Mouse (Mus musculus): ENCODE results near the gene Cd3eap.
A peak's percentile ranks its signal among the peaks of the same experiment; 100 is the strongest.

The Cd3eap gene

GRCm38 (mm10) chr7:19359299-19359891 is at the start of gene Cd3eap, which contains the start of gene Ppp1r13l:
Gene Cd3eap, minus strand, starts transcription at chr7:19359483.
Gene Ppp1r13l, plus strand, starts transcription at chr7:19359749.
- peak; percentile 95 for DNase-seq (ENCODE audit: low read depth)

DNA sequence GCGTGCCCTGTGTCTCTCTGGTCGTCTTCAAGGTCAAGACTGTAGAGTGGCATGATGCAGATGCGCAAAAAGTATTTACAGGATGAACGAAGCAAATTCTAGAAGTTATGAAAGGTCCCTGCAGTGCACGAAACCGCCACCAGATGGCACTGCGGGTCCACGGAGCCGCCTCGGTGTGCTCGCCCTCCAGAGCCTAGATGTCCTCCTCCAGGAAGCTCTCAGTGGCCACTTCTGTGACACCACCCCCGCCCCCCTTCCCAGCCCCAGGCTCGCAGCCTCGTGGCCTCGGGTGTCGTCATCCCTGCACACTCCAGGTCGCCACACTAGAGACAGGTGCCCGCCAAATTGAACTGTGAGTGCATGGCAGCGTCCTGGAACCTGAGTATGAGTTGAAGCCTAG is 46.1 kb upstream of the Cd3eap start:
- DNase-seq (ENCODE audit: low read depth): peak; percentile 92

- DNase-seq (ENCODE audit: low read depth): no peak
These were observed 45.2 kb upstream of the Cd3eap start, which contains the start of gene Ckm for GRCm38 (mm10) chr7:19404476-19404875. Gene Ckm, plus strand, starts transcription at chr7:19404776.

DNA sequence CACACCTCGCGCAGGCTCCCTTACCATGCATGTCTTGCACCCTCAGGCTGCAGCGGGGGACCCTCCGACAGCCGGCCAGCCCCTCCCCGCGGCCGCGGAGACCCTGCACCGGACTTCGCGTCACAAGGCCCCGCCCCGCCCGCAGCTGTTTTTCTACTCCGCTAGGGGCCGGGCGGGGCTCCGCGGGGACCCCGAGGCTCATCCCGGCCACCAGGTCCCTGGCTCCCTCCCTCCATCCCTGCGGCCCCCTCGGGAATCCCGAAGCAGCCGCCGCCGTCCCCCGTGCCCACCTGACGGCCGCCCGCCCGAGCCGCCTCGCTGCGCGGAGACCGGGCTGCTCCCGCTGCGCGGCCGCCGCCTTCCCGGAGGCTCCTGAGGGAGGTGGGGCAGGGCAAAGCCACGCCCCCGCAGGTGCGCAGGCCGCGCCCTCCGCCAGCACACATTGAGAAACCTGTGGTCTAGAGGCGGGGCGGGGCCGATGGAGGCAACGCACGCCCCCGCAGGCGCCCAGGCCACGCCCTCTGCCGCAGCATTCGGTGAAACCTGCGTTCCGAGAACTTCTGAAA is 44.5 kb upstream of the Cd3eap start, which contains the start of gene Klc3:
TSS of gene Klc3 (minus strand) at position 374 of the 566 bp plus-strand sequence.
- peak; percentile 92 for DNase-seq (ENCODE audit: low read depth)

DNA sequence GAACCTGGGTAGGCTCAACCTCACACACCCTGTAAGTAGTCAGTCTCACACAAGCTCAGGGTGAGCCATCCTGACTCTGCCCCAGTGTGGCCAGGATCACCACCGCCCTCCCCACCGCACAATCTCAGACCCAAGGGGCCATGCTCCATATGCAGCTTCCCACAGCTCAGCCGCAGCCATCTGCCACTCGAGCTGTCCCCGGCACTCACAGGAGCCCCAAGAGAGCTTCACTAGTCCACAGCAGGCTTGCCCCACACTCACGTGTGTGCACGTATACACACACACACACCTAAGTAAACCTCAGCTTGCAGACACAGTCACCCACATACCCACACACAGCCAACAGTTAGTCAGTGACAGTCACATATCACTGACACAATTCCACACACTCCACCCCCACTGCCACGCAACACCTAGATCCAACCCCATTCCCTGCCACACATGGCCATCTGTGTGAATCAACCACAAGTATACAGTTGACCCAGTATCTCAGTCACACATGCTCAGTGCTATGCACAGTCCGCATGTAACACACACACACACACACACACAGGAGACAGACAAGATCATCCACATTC is 43.3 kb upstream of the Cd3eap start:
- no peak for DNase-seq (ENCODE audit: low read depth)

GRCm38 (mm10) chr7:19400946-19401345 is 41.7 kb upstream of the Cd3eap start:
- DNase-seq (ENCODE audit: low read depth): peak; percentile 48

DNA sequence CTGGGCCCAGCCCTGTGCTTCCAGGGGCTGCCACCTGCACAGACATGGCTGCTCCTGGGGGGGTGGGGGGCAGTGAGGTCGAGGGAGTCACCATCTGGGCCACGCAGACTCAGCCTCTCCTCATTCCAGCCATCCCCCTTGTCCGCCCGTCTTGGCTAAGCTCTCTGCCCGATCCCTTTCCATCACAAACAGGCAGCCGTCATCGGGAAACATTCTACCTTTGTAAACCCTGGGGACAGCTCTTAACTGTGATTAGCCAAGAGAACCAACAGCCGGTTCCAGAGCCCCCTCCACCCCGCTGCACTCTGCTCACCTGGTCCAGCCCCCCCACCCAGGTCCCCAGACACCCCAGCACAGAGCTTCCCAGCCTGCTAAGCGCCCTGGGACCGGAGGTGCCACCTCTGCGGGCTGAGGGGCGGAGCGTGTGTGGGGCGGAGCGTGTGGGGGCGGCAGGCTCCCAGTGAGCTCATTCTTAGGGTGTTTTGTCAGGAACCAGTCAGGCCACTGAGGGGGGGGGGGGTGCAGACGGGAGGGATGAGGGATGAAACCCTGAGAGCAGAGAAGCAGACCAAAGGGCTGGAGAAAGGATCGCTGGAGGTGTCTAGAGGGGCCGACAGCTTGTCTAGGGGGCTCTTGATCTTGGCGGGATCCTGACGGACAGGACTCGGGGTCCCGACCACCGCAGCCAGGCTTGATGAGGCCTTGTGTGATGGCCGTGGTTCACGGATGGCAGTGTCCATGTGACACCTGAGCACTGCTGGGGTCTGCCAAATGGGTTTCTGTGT is 40.4 kb upstream of the Cd3eap start:
- peak; percentile 86 for DNase-seq (ENCODE audit: low read depth)

GRCm38 (mm10) chr7:19394484-19394883 is 35.2 kb upstream of the Cd3eap start:
- no peak for DNase-seq (ENCODE audit: low read depth)

DNA sequence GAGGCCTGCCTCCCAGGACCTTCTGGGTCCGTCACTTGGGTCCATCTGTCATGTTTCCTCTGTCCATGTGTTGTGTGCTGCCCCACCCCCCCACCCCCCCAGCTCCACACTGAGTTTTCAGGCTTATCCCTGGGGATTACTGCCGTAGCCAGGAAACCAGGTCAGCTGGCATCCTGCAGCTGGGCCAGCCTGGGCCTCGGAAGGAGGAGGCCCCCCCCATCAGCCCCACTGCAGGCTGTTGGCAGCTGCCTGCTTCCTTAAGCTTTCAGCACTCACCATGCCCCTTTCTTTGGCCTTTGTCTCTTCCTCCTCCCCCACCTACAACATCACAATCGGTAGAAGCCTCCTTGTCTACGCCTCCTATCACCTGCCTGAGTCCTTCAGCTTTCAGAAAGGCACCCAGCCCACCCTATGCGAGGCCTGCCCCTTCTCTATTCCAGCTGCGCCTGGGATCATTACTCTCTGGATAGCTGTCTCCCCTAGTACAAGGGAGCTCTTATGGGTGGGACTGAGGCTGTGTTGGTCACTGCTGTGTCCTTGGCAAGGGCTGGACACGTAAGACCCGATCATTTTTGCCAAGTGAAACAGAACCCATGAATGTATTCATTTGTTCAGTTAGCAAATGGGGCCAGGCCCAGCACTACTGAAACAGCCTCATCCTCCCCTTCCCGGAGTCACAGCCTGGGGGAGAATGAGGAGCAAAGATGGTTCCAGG is 29.6 kb upstream of the Cd3eap start:
- DNase-seq (ENCODE audit: low read depth): no peak

DNA sequence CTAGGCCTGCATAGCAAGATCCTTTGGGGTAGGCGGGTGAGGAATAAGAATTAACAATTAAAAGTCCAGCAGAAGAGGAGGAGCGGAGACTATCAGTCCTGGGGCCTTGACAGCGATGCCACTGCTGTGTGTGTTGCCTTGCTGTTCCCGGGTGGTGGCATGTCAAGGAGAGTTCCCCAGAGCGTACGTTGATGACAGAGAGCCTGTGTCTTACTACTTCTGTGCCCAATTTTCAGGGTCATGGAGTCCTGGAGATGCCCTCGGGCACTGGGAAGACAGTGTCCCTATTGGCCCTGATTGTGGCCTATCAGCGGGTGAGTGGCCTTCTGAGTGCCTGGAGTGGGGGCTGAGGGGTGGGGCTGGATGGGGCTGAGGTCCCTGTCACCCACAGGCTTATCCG is 24.4 kb upstream of the Cd3eap start:
- no peak for DNase-seq (ENCODE audit: low read depth)

GRCm38 (mm10) chr7:19382166-19382541 is 22.9 kb upstream of the Cd3eap start:
- no peak for DNase-seq (ENCODE audit: low read depth)

GRCm38 (mm10) chr7:19381377-19382165 is 22.3 kb upstream of the Cd3eap start, which contains the start of gene Ercc2:
Gene Ercc2, plus strand, starts transcription at chr7:19382010.
- DNase-seq (ENCODE audit: low read depth): peak; percentile 100

- DNase-seq (ENCODE audit: low read depth): no peak
These were observed 18.8 kb upstream of the Cd3eap start for GRCm38 (mm10) chr7:19378049-19378448.

GRCm38 (mm10) chr7:19376019-19376418 is 16.7 kb upstream of the Cd3eap start:
- DNase-seq (ENCODE audit: low read depth): no peak

DNA sequence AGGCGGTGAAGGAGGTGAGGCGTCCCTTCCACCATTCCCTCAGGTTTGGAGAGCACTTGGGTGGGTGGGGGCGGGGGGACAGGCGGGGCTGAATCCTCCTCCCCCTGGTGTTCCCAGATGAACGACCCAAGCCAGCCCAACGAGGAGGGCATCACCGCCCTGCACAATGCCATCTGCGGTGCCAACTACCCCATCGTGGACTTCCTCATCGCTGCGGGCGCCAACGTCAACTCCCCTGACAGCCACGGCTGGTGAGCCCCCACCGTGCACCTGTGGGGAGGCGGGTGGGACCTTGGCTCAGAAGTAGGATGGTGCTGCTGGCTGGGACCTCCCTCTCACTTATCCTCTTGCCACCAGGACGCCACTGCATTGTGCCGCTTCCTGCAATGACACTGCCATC is 16.1 kb upstream of the Cd3eap start:
- DNase-seq (ENCODE audit: low read depth): no peak

DNA sequence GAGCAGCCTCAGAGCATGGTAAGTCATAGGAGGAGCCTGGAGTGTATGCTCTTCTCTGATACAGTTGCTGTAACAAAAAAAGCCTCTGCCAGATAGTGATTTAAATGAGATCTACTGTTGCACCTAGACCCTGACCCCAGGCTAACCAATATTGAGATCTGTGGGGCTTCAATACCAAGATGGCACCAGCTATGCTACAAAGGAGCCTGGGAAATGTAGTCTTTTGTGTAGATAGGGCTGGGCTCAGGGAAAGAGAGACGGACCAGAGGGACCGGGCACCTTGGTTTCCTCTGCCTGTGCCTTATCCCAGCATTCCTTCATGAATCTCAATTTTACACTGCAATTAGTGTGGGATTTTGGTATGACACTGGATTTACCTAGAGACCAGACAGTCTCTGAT is 14.1 kb upstream of the Cd3eap start:
- DNase-seq (ENCODE audit: low read depth): no peak

- peak; percentile 74 for DNase-seq (ENCODE audit: low read depth)
These were observed 10.6 kb upstream of the Cd3eap start for GRCm38 (mm10) chr7:19369823-19370425.

GRCm38 (mm10) chr7:19368380-19368779 is 9.1 kb upstream of the Cd3eap start:
- DNase-seq (ENCODE audit: low read depth): no peak

GRCm38 (mm10) chr7:19365376-19365775 is 6.1 kb upstream of the Cd3eap start:
- DNase-seq (ENCODE audit: low read depth): no peak

GRCm38 (mm10) chr7:19363881-19364280 is 4.6 kb upstream of the Cd3eap start:
- DNase-seq (ENCODE audit: low read depth): peak; percentile 76

DNA sequence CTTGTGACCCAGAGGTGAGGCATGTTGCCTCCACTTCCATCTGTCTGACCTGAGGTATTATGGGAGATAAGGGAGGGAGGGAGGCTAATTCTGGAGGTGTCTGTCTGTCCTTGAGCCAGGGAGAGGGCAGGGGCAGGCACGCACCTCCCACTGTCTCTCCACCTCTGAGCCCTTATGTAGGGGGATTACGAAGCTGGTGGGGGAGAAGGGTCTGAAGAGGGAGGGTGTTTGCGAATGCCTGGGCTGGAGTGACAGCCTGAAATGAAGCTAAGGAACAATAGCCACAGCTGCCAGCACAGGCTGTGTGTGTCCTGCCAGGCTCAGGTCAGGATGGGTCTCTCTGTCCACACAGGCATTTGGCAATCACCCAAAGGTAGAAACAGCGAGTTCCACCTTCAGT is 3.0 kb upstream of the Cd3eap start:
- DNase-seq (ENCODE audit: low read depth): no peak

Data from induced T-regulatory cell, adult 2 months (primary cell).